Mouse (Mus musculus) neural tube, embryonic 10.5 days (tissue): Measurements from ENCODE around the gene Rbm45.

Experiments
- DNase-seq: peaks from one replicate; pipeline ENCODE4 v3.0.0-alpha.2; 2017; ENCODE audit warnings: low spot score; ENCODE audit errors: extremely low spot score

The Rbm45 gene

DNA sequence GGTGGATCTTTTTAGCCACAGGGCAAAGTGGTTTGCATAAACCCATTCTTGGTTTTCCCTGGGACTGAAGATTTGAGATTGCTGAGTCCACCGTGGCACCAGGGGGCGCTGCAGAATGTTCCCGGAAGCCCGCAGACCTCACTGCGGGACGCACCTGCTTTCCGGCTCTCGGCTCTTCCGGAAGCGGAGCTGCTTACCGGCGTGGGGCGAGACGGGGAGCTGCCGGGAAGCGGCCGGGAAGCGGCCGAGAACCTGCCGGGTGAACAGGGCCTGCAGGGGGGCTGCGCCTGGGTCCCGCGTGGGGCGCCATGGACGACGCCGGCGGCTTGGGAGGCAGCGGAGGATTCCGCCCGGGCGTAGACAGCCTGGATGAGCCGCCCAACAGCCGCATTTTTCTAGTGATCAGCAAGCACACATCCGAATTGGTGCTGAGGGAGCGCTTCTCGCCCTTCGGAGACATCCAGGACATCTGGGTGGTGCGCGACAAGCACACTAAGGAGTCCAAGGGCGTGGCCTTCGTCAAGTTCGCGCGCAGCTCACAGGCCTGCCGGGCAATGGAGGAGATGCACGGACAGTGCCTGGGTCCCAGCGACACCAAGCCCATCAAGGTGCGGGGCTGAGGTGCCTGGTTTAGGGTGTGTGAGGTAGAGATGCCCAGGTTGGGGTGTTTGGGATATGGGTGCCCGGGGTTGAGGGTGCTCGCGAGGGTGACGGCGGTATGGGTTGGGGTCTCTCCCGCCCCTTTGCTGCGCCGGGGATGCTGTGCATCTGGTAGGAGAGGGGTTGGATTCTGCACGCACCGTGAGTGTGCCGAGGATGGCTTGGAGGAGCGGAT, at the start of gene Rbm45:
Gene Rbm45, plus strand, starts transcription at position 164 of the 835 bp plus-strand sequence.
- peak; percentile 88 for DNase-seq

- no peak for DNase-seq
Measured at GRCm38 (mm10) chr2:76320336-76320735, 49.4 kb upstream of the Rbm45 start.

GRCm38 (mm10) chr2:76323185-76323875, 46.5 kb upstream of the Rbm45 start:
- no peak for DNase-seq

DNA sequence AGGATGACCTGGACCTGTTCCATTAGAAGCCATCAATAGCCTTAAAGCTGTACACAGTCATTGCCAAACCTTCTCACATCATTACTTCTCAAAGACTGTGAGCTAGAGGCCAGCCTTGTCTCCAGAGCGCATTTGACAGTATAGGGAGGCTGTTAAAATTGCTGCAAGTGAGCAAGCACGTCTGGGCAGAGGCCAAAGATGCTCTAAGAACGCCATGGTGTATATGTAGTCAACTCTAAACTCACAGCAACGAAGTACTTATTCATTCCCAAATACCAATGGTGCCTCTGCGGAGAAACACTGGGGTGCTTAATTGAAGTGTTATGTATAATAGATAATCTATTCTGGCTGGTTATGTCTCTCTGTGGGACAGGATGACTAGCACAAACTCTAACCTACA, 45.3 kb upstream of the Rbm45 start:
- DNase-seq: no peak

- no peak for DNase-seq
Measured at GRCm38 (mm10) chr2:76326161-76326560, 43.6 kb upstream of the Rbm45 start.

- no peak for DNase-seq
Measured at GRCm38 (mm10) chr2:76330081-76330480, 39.7 kb upstream of the Rbm45 start.

DNA sequence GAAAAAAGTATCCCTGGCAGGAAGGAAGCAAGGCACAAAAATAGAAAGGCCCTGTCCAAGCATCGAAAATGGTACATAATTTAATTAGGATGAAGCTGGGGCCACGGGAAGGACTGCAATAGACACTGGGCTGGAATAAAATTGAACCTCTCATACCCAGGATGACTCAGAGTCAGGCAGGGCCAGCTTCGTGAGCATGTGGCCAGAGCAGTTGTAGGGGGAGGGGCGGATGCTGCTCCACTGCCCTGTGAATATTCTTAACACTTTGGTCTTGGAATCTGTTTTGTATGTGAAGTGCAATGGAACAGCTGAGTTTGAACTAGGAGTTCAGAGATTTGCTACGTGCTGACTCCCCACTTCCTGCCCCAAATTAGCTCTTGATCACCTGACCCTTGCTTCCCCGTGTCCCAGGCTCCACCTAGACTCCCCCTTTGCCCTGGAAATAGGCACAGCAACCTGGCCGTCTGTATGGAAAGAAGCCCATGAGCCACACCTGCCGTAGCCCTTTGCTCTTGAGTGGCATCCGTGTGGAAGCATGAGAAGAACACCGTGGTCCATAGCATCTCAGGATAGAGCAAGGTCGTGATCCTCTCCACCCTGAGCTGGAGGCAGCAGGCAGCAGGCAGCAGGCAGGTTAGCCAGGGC, 37.5 kb upstream of the Rbm45 start:
- no peak for DNase-seq

DNA sequence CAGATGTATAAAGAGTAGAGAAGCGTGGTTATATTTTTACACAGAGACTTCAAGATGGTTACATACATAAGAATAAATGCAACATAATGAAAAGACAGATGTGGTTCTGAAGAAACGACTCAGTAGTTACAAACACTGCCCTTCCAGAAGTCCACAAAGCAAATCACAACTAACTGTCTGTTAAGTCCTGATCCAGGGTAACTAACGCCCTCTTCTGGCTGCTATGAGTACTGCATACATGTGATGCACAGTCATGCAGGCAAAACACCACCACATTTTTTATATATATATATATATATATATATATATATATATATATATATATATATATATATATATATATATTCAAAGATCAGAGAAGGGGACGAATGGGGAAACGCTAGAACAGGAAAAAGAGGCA, 35.2 kb upstream of the Rbm45 start:
- DNase-seq: no peak

DNA sequence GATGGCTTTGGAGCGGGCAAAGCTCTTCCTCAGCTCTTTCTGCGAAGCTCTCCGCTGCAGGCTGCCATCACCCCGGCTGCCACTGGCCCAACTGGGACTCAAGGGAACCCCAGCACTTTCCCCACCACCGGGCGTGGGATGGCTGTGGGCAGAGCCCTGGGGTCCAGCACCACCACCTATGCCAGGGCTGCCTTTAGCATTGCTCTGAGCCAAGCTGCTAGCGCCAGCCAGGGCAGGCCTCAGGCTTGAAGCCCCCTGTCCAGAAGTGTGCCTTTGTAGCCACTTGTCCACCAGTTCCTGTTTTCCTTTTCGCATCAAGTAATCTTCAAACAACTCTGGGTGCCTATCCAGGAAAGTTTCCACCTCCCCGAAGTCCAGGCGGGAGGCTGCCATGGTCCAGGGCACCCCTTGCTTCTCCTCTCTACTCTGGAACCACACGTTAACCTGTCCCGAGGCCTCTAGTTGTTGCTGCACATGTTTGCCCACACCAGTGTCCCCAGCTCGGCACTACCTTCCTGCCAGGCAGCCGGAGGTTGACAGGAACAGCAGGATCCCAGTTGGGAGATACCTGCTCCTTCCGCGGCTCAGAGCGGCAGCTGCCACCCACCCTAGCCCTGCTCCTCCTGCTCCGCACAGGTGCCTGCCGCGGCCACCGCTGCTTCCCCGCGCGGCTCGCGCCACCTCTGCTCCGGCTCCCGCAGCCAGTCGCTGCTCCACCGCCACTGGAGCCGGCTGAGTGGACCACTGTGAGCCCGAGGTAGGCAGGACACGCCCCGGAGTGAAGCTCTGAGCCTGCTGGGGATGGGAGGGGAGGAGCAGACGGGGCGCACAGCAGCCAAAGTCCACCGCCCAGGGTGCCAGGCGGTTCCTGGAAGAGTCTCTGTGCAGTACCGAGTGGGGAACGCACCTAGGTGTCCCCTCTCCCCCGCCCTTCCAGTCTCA, 31.3 kb upstream of the Rbm45 start, which contains the start of gene Pde11a:
Gene Pde11a, minus strand, starts transcription at position 560 of the 942 bp plus-strand sequence.
- DNase-seq: peak; percentile 52

DNA sequence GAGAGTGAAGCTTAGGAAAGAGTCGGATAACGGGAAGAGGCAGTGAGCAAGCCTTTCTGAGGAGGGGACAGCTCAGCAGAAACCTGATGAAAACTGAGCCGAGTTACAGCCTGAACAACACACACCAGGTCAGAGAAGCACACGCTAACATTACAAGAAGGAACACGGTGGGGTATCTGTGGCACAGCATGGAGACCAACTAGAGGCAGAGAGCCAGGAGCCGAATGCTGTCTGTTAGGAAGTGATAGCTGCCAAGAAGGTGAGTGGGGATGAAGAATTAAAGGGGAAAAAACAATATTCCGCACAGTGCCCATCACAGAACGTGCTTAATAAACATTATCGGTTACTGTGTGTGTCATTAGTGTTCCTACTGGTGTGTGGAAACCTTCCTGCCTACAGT, 27.6 kb upstream of the Rbm45 start:
- DNase-seq: no peak

- no peak for DNase-seq
Measured at GRCm38 (mm10) chr2:76347839-76348238, 21.9 kb upstream of the Rbm45 start.

DNA sequence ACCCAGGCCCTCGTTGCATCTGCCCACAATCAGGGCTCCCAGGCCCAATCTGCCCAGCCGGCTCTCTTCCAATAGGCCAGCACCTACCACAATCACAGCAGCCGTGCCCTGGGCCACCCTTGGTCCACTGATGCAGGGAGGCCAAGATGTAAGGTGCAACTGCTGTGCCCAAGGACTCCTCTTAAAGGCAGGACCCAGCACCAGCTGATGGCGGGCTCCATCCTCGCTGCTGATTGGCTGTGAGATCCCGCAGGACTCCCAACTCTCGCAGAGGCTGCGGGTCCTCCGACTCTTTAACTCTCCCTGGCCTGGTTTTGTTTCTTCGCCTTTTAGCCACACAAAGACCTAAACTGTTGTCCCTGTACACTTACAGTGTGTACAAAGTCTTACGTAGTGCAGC, 9.6 kb upstream of the Rbm45 start, which contains the start of gene Cyct:
Gene Cyct, minus strand, starts transcription at position 225 of the 400 bp plus-strand sequence.
- no peak for DNase-seq

GRCm38 (mm10) chr2:76362111-76362510, 7.7 kb upstream of the Rbm45 start:
- peak; percentile 29 for DNase-seq

DNA sequence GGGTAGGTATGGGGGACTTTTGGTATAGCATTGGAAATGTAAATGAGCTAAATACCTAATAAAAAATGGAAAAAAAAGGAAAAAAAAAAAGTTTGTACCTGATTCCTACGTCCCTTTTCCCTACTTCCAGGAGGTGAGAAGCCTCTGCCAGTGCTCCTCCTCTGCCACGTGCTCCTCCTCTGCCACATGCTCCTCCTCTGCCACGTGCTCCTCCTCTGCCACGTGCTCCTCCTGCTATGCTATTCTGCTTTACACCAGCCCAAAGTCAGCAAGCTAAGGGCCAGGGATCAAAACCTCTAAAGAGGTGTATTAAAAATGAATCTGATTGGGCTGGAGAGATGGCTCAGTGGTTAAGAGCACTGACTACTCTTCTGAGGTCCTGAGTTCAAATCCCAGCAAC, 4.0 kb upstream of the Rbm45 start:
- no peak for DNase-seq

DNA sequence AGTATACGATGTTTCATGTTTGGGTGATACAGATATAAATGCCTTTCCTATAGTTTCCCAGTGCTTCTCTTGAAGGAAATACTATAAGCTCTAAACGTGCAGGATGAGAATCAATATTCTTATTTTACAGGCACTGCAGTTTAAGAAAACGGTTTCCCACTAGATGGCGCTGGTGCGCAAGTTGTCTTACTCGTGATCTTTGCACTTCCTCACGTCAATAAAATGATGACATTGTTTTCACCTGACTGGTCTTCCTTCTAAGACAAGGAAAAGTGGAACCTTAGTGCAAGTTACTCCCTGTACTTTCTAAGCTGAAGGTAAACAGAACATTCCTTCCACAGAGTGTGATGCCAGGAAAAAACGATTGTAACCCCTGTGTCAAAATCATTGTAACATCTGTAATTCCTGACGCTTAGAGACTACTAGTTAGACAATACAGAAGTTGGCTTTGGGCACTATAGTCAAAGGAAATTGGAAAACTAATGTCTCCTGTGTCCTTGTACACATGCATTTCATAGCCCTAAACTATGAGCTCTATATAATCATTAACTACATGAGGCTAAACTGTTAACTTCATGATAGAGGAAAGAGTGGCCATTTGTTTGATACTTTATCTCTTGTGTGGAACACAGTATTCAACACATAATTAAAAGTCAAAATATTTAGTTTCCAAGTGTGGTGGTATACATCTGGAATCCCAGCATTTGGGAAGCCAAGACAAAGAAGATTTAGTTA, 2.4 kb upstream of the Rbm45 start:
- DNase-seq: peak; percentile 74

- no peak for DNase-seq
Measured at GRCm38 (mm10) chr2:76368861-76369660, 723 bp upstream of the Rbm45 start.

- DNase-seq: no peak
Measured at GRCm38 (mm10) chr2:76370656-76370922, 805 bp downstream of the Rbm45 start.

DNA sequence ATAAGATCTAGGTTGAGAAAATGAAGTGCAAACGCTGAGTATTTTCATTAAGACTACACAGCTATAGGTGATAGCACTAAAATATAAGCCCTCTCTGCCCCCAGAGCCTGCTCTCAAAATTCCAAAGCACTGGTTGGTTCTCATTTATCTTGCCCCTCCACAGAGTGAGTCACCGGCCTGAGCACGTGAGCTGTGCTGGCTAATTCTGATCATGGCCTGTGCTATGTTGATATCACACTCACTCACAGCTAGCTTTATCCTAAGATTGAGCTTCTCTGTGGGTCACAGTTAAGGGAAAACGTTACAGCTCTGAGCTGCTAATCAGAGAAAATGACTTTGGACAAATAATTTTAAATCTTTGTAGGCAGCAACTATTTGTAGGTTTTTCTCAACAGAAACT, 2.5 kb downstream of the Rbm45 start:
- DNase-seq: no peak

GRCm38 (mm10) chr2:76374544-76375206, 4.9 kb downstream of the Rbm45 start:
- no peak for DNase-seq
